Mouse (Mus musculus) spleen, adult 2 months (tissue): ENCODE data around the gene Slc11a2. TPM values are rescaled to one million over a fixed set of nuclear protein-coding genes. Genes with fewer than 3 reads are reported as not detected.

Experiments used
- DNase-seq, 2 experiments: peaks; one replicate each; pipeline versions ENCODE4 v3.0.0 to v3.0.0-alpha.2; 2012 to 2021; ENCODE audit warnings: low spot score in 2 of 2, low read depth in 1 of 2
- H3K27ac ChIP-seq: fragments of 200-500 bp; 2 replicates; pipeline ENCODE4 v1.5.1; 2012; ENCODE audit warnings: low read length, inconsistent platforms; ENCODE audit not compliant: insufficient read depth
- H3K27me3 ChIP-seq: fragments of 200-500 bp; 2 replicates; pipeline ENCODE4 v1.6.1; 2012; ENCODE audit warnings: mild to moderate bottlenecking, moderate library complexity, low read length, inconsistent platforms; ENCODE audit not compliant: control insufficient read depth, insufficient read depth
- H3K36me3 ChIP-seq: fragments of 200-500 bp; 2 replicates; pipeline ENCODE4 v1.6.1; 2012; ENCODE audit warnings: mild to moderate bottlenecking, low read length, inconsistent platforms; ENCODE audit not compliant: control insufficient read depth, insufficient read depth
- H3K4me1 ChIP-seq: fragments of 200-500 bp; 2 replicates; pipeline ENCODE4 v1.6.1; 2011; ENCODE audit warnings: inconsistent platforms; ENCODE audit not compliant: control insufficient read depth, insufficient read depth, insufficient read length
- H3K4me3 ChIP-seq: fragments of 200-500 bp; 2 replicates; pipeline ENCODE4 v1.5.1; 2011; ENCODE audit warnings: mild to moderate bottlenecking, inconsistent platforms; ENCODE audit not compliant: insufficient read depth, insufficient read length; ENCODE audit errors: extremely low read depth
- CTCF ChIP-seq: fragments of 200-500 bp; IDR thresholded peaks from 2 replicates; pipeline ENCODE4 v1.5.1; 2011; ENCODE audit warnings: mild to moderate bottlenecking, inconsistent platforms; ENCODE audit not compliant: insufficient read depth, insufficient read length, insufficient replicate concordance; ENCODE audit errors: extremely low read depth
- POLR2A ChIP-seq: fragments of 200-500 bp; IDR thresholded peaks from 2 replicates; pipeline ENCODE4 v1.6.1; 2011; ENCODE audit warnings: low read depth, low read length, inconsistent platforms
- WGBS: fragments of 180-500 bp; shearing (Covaris S2); methylation state at CpG from one replicate; pipeline ENCODE4 v1.1.7; 2018; 5-methylcytosine and 5-hydroxymethylcytosine counted together
- polyA plus RNA-seq: library from polyadenylated mRNA; depleted of rRNA; stranded (reverse); fragments of >200 nt; gene quantifications from 2 replicates; pipeline ENCODE4 v1.2.3, GENCODE M21; 2012

Gene Slc11a2
- polyA plus RNA-seq, 1 experiment, result 24.9 TPM

DNA sequence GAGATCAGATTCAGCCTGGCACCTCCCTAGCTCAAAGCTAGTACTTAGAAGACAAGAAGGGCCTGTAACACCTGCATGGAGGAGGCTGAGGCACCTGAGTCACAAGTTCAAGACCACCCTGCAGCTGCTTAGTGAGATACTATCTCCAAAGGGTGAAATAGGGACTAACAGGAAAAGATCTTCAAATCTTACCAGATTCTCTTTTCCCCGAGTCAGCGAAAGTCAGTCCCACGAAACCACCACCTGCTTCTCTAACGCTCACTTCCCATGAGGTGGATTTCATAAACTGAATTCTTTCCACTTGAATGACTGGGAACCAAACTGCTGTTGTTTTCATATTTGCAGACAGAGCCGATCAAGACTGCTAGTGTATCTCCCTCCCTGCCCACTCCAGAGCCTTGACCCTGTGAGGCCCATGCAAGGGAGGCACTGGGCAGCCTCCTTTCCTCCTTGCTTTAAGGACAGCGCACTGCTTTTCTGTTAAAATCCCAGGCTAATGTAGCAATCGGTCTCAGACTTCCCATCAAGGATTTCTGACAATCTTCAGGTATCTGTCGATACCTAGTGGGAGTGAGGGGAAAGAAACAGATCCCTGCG is 6.9 kb downstream of the Slc11a2 start:
- Histone ChIP-seq H3K27me3 (no peaks in the 10 kb centered on the region), H3K4me3 (no peak overlapping the region), H3K4me1 (peaks cover 13% of the 10 kb centered on the region; the same call in 1 of the 2 replicates), H3K27ac (no peak overlapping the region), H3K36me3 (no peaks in the 10 kb centered on the region)
- no peak for DNase-seq
- 51% methylated on average over 9 of the region's 9 CpGs for WGBS
- TF ChIP-seq CTCF (no peak), POLR2A (no peak)

DNA sequence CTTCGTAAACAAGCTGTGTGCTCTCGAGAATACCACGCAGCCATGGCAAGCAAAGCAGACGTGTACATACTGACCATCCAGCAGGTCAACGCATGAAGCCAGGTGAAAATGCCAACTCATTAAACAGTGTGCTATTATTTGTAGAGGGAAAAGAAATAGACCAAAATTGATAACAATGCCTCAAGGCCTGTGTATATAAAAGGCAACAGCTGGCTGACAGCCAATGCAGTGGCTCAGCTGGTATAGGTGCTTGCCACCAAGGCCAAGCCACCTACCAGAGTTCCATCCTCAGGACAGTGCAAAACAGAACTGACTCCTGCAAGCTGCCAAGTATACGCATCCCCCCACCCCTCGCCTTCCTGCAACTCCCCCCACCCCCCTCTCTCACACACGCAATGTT is 9.2 kb downstream of the Slc11a2 start:
- no peak for DNase-seq
- peaks cover 7% of the 10 kb centered on the region; the same call in 1 of the 2 replicates for H3K4me1 ChIP-seq
- TF ChIP-seq CTCF (no peak), POLR2A (no peak)
- no peaks in the 10 kb centered on the region for H3K27me3 ChIP-seq
- no peak overlapping the region for H3K27ac ChIP-seq
- no peaks in the 10 kb centered on the region; the same call in 1 of the 2 replicates for H3K36me3 ChIP-seq
- no peak overlapping the region for H3K4me3 ChIP-seq
- WGBS, result 88% methylated on average over 8 of the region's 8 CpGs

DNA sequence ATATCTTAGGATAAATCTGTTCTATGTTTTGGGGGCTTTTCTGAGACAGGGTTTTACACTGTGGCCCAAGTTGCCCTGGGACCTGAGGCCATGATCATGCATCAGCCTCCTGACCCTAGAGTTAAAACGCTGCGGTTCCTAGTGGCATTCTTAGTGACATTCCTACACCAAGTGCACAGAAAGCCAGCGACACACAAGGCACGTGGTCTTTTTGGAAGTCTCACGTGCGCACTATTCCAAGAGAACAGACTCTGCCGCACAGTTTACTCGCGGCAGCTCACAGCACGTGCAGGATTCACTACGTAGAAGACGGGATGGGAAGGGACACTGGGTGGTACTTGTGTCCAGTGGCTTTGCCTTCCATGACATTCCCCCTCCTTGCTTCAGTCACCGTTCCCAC is 9.9 kb downstream of the Slc11a2 start:
- Histone ChIP-seq H3K4me1 (peaks cover 7% of the 10 kb centered on the region; the same call in 1 of the 2 replicates), H3K36me3 (peaks cover 1% of the 10 kb centered on the region; the same call in 1 of the 2 replicates), H3K4me3 (no peak overlapping the region), H3K27me3 (no peaks in the 10 kb centered on the region), H3K27ac (no peak overlapping the region)
- TF ChIP-seq CTCF (no peak), POLR2A (no peak)
- DNase-seq, result no peak
- WGBS, result 96% methylated on average over 13 of the region's 13 CpGs

DNA sequence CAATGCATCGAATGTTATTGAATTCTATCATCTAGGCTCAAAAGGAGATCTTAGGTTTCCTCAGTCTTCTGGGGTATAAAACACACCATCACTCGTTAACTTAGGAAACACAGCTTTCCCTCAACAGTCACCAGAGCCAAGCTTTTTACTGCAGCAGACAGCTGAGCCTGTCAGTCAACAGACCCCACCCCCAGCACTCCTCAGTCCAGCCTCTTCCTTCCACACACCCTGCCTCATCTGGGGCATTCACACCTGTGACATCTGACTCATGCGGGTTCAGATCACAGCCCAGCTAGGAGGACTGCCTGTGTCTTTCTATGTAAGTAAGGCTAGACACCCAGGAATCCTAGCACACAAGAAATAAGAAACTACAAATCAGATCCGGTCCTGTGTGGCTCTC is 10.9 kb downstream of the Slc11a2 start:
- H3K36me3 ChIP-seq, result peaks cover 5% of the 10 kb centered on the region; the same call in 1 of the 2 replicates
- no peak overlapping the region for H3K4me3 ChIP-seq
- WGBS, result 52% methylated on average over 4 of the region's 4 CpGs
- TF ChIP-seq POLR2A, result no peak
- no peak for TF ChIP-seq CTCF
- no peak overlapping the region for H3K27ac ChIP-seq
- no peak for DNase-seq
- no peaks in the 10 kb centered on the region for H3K27me3 ChIP-seq
- peaks cover 2% of the 10 kb centered on the region; the same call in 1 of the 2 replicates for H3K4me1 ChIP-seq

DNA sequence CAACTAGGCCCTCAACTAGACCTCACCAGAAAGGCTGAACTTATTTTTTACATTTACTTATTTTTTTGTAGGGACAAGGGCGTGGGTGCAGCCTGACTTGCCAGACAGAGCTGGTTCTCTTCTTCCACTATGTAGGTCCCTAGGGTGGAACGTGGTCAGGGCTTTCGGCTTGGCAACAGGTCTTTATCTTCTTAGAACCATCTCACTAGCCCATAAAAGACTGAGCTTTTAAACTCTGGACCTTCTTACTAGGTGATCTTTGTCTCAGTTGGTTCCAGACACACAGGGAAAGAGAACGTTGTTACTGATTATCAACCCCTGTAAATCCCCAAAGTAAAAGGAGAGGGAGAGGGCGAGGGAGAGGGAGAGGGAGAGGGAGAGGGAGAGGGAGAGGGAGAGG is 11.6 kb downstream of the Slc11a2 start:
- Histone ChIP-seq H3K27me3 (no peaks in the 10 kb centered on the region), H3K4me1 (peaks cover 2% of the 10 kb centered on the region; the same call in 1 of the 2 replicates), H3K27ac (no peak overlapping the region)

DNA sequence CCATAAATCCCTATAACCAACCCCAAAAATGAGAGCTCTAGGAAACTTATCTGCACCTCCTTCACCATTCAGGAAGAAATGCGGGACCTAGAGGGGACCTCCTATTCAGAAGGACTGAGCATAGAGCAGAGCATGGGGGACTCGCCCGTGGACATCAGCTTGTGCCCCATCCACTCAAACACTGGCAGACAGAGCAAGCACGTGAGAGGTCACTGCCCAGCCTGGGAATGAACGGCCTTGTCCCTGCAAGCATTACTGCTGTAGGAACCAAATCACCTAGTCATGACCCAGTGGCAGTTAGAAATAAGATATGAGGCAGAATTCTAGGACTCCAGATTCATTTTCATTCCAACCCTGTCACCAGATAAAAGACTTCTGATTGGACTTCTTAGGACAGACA is 13.1 kb downstream of the Slc11a2 start:
- TF ChIP-seq CTCF (no peak), POLR2A (no peak)
- Histone ChIP-seq H3K27me3 (no peaks in the 10 kb centered on the region), H3K4me3 (no peak overlapping the region), H3K36me3 (peaks cover 12% of the 10 kb centered on the region), H3K27ac (no peak overlapping the region), H3K4me1 (no peaks in the 10 kb centered on the region; the same call in 1 of the 2 replicates)
- 90% methylated on average over 5 of the region's 5 CpGs for WGBS
- DNase-seq, result no peak

More for the DNA sequence above, 11.6 kb downstream of the Slc11a2 start:
- Histone ChIP-seq H3K36me3 (peaks cover 8% of the 10 kb centered on the region), H3K4me3 (no peak overlapping the region)
- 57% methylated on average over 4 of the region's 5 CpGs for WGBS
- TF ChIP-seq CTCF (no peak), POLR2A (no peak)
- no peak for DNase-seq

DNA sequence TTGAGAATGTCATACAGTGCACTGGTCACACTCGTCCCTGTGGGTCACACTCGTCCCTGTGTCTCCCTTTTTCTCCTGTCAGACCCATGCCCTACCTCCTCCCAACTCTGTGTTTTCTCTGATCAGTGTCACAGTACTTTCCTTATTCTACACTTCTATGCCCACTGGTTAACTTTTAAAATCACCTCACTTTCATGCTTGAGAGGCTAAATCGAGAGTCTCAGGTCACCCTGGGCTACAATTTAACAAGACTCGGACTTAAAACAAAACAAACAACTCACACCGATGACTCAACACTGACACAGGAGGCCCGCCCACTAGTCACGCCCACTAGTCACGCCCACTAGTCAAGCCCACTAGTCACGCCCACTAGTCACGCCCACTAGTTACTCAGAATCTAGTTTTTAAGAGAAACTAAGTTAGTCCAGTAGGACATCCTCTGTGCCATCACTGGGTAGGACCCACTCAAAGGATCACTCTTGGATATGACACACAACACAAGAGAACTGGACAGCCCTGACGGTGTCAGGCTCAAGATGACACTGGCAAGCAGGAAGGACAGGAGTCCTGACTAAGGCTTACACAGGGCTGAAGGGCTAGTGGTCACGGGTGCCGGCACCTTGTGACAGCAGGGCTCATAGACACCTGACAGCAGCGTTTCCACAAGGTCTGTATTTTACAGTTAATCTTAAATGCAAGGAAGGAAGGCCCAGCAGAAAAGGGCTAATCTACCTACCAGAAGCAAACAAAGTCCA is 13.8 kb downstream of the Slc11a2 start:
- Histone ChIP-seq H3K27ac (no peak overlapping the region), H3K4me3 (no peak overlapping the region), H3K4me1 (no peaks in the 10 kb centered on the region; the same call in 1 of the 2 replicates), H3K36me3 (peaks cover 12% of the 10 kb centered on the region), H3K27me3 (no peaks in the 10 kb centered on the region)
- no peak for DNase-seq
- TF ChIP-seq CTCF (no peak), POLR2A (no peak)
- WGBS, result 71% methylated on average over 14 of the region's 14 CpGs
